Mouse (Mus musculus) ES-E14 (cell line): ENCODE measurements at regions not wholly inside any gene's neighbourhood (a gene's known extent, or its start where the extent isn't known, plus 50 kb on each side); places are given as distances from the start of the nearest gene placed in this dataset.

Experiments
- DNase-seq: peaks from one replicate; pipeline ENCODE4 v3.0.0-alpha.2; 2013; ENCODE audit warnings: low read depth, low spot score
- H3K27ac ChIP-seq: 2 replicates; pipeline ENCODE4 v1.5.1; 2012; ENCODE audit warnings: low read depth, mild to moderate bottlenecking, low read length, moderate library complexity, mixed read lengths; ENCODE audit not compliant: poor library complexity, insufficient read depth, severe bottlenecking
- H3K36me3 ChIP-seq: 2 replicates; pipeline ENCODE4 v1.6.1; 2012; ENCODE audit warnings: mild to moderate bottlenecking, low read length, moderate library complexity, mixed read lengths; ENCODE audit not compliant: control insufficient read depth, poor library complexity, insufficient read depth, severe bottlenecking
- H3K4me1 ChIP-seq, 2 experiments: fragments of 150-350 bp in 1 of 2; sonication (generic) in 1 of 2; 2 replicates each; pipeline ENCODE4 v1.6.1; 2012; ENCODE audit warnings: low read length in 2 of 2, mild to moderate bottlenecking in 1 of 2, mixed read lengths in 1 of 2; ENCODE audit not compliant: control insufficient read depth in 2 of 2, insufficient read depth in 2 of 2, poor library complexity in 1 of 2
- H3K4me3 ChIP-seq, 2 experiments: fragments of 150-350 bp in 1 of 2; sonication (generic) in 1 of 2; 2 replicates each; pipeline ENCODE4 v1.5.1; 2012; ENCODE audit warnings: low read length in 2 of 2, low read depth in 1 of 2, mild to moderate bottlenecking in 1 of 2, mixed read lengths in 1 of 2; ENCODE audit not compliant: insufficient read depth in 1 of 2, poor library complexity in 1 of 2, severe bottlenecking in 1 of 2
- H3K9ac ChIP-seq: 2 replicates; pipeline ENCODE4 v1.6.1; 2012; ENCODE audit warnings: low read depth, mild to moderate bottlenecking, low read length, mixed read lengths; ENCODE audit not compliant: poor library complexity, insufficient read depth, severe bottlenecking
- H3K9me3 ChIP-seq: fragments of 150-350 bp; sonication (generic); 2 replicates; pipeline ENCODE4 v1.6.1; 2012; ENCODE audit warnings: low read depth, mild to moderate bottlenecking, low read length; ENCODE audit not compliant: control insufficient read depth, insufficient read depth
- CHD2 ChIP-seq: IDR thresholded peaks from 2 replicates; pipeline ENCODE4 v1.6.1; 2014; ENCODE audit warnings: mild to moderate bottlenecking, low read depth, low read length, inconsistent platforms
- HCFC1 ChIP-seq: IDR thresholded peaks from 2 replicates; pipeline ENCODE4 v1.6.1; 2012; ENCODE audit warnings: low read length, inconsistent platforms, borderline replicate concordance; ENCODE audit not compliant: insufficient read depth
- MAFK ChIP-seq: IDR thresholded peaks from 2 replicates; pipeline ENCODE4 v1.6.1; 2014; ENCODE audit warnings: mild to moderate bottlenecking, low read depth, low read length, inconsistent platforms; ENCODE audit not compliant: insufficient read depth
- ZC3H11A ChIP-seq: IDR thresholded peaks from 2 replicates; pipeline ENCODE4 v1.6.1; 2012; ENCODE audit warnings: low read depth, mild to moderate bottlenecking, inconsistent platforms, low read length, borderline replicate concordance
- ZNF384 ChIP-seq: IDR thresholded peaks from 2 replicates; pipeline ENCODE4 v1.6.1; 2012; ENCODE audit warnings: low read depth, low read length, inconsistent platforms
- in situ Hi-C, 2 experiments: fragments of 600-800 bp; cut with MboI; formaldehyde crosslinking; loops; one replicate each; pipeline ENCODE4 v1.15.1; 2025; ENCODE audit warnings: low sequenced_read_pairs in 2 of 2, inconsistent platforms in 1 of 2; ENCODE audit not compliant: unreplicated experiment in 2 of 2

DNA sequence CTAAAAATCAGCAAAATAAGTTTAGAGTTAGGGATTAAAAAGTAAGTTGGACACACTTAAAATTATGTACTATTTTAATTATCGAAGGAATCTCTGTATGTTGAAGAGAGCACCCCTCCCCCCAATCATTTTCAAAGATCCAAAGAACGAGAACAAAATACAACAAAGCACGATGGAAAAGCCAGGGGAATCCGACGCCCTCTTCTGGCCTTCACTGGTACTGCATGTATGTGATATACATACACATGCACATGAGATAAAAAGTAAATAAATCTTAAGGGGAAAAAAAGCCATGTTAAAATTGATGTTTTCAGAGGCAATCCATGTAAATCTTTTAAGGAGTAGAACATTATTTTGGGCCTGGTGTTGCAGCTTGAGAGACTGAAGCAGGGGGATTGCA lies 155.9 kb upstream of the Zfp507 start:
- Histone ChIP-seq H3K4me1 (no peaks in the 10 kb centered on the region), H3K36me3 (no peaks in the 10 kb centered on the region), H3K9ac (no peak overlapping the region), H3K4me3 (no peak overlapping the region), H3K27ac (no peak overlapping the region), H3K9me3 (no peaks in the 10 kb centered on the region)
- in situ Hi-C loops: no loop called here
- no peak for TF ChIP-seq ZC3H11A
- TF ChIP-seq ZNF384: no peak
- DNase-seq: peak; percentile 33

DNA sequence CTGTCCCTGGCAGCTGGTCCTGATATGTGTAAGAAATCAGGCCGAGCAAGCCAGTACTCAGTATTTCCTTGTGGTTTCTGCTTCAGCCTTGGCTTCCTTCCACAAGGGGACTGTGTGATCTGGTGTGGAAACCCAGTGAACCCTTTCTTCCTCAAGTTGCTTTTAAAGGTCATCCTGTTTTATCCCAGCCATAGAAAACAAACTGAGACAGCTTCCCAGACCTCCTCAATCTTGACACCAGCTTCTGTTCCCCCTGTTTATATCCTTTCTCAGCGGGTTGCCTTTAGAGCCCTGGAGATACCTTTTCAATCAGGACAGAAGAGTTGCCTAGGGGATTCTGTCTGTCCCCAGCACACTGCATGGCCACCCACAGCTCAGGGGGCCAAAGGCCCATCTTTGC lies 155.2 kb upstream of the Zfp507 start:
- TF ChIP-seq CHD2: no peak
- Histone ChIP-seq H3K4me1 (no peaks in the 10 kb centered on the region), H3K4me3 (no peak overlapping the region), H3K9me3 (no peaks in the 10 kb centered on the region), H3K9ac (no peak overlapping the region), H3K36me3 (no peaks in the 10 kb centered on the region), H3K27ac (no peak overlapping the region)
- in situ Hi-C loops: no loop called here
- DNase-seq: no peak

DNA sequence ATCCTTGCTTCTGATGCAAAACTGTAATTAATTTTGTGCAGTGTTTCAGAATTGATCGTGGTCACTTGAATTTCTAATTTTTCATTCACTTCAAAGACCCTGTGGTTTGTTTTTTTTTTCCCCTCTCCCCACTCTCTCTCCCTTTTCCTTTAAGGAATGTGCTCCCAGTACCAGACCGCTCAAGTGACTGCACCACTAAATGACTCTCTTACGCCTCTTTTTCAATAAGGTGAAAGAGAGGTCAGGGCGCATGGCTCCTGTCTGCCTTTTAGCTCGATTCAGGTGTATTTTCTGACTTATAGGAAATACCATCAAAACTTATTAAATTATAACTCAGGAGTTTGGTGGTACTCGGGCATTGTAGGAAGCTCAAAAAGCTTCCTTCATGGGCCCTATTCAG lies 146.0 kb upstream of the Zfp507 start:
- TF ChIP-seq HCFC1: no peak
- TF ChIP-seq ZNF384: no peak
- TF ChIP-seq MAFK: no peak
- no peak for TF ChIP-seq CHD2
- TF ChIP-seq ZC3H11A: no peak
- Histone ChIP-seq H3K9me3 (no peaks in the 10 kb centered on the region), H3K4me1 (no peaks in the 10 kb centered on the region), H3K36me3 (no peaks in the 10 kb centered on the region), H3K27ac (no peak overlapping the region), H3K9ac (no peak overlapping the region), H3K4me3 (no peak overlapping the region)
- DNase-seq: no peak
- in situ Hi-C loops: loop anchor here in 1 of 2 experiments (5.0 to 10.0 kb wide), 2 partner anchors 49 to 64 kb away; no protein-coding TSS in a partner anchor

DNA sequence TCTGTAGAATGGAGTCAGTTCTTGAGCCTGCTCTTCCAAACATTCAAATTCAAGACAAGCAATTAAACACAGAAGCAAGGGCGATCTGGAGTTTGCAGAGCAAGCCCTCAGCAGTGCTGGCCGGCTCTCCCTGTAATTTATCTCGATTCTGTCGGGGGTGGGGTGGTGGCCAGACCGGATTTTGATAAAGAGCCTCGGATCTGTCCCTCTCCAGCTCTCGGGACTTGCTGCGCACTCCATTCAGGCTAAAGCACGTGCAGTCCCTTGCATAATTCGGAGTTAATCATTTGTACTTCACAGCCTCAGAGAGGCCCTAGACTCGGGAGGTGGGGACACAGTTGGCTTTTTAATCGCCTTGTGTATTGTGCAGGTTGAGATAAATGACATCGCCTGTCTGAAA lies 145.6 kb upstream of the Zfp507 start:
- Histone ChIP-seq H3K36me3 (no peaks in the 10 kb centered on the region), H3K27ac (no peak overlapping the region), H3K9me3 (no peaks in the 10 kb centered on the region), H3K9ac (no peak overlapping the region), H3K4me3 (no peak overlapping the region), H3K4me1 (no peaks in the 10 kb centered on the region)
- no peak for DNase-seq
- in situ Hi-C loops: loop anchor here in 1 of 2 experiments (5.0 to 10.0 kb wide), 2 partner anchors 49 to 64 kb away; no protein-coding TSS in a partner anchor
- TF ChIP-seq ZNF384: no peak
- TF ChIP-seq HCFC1: no peak
- TF ChIP-seq CHD2: no peak

DNA sequence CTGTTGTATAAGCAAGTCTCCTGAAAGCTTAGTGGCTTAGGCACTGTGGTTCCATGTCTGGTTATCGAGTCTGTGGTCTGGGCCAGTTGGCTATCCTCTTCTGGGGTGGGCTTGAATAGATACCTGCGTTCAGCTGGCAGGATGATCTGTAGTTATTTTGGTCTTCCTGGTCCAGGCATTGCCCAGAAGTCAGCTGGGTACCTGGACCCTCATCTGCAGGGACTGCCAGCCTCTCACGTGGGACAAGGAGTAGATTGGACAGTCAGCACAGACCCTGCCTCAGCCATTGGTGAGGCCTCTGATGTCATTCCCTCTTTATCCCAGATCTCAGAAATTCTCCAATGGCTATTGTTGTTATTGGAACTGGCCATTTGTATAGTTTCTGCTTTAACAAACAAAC lies 138.3 kb upstream of the Zfp507 start:
- H3K27ac ChIP-seq: no peak overlapping the region
- H3K4me1 ChIP-seq: no peaks in the 10 kb centered on the region
- no peaks in the 10 kb centered on the region for H3K9me3 ChIP-seq
- H3K9ac ChIP-seq: no peak overlapping the region
- no peaks in the 10 kb centered on the region for H3K36me3 ChIP-seq
- H3K4me3 ChIP-seq: no peak overlapping the region
- DNase-seq: no peak
- in situ Hi-C loops: loop anchor here in 1 of 2 experiments (10.0 kb wide), 1 partner anchor 56 kb away; no protein-coding TSS in a partner anchor
- no peak for TF ChIP-seq ZNF384
- no peak for TF ChIP-seq MAFK
- TF ChIP-seq ZC3H11A: no peak
- TF ChIP-seq HCFC1: no peak
- TF ChIP-seq CHD2: no peak
